Mouse (Mus musculus): Measurements from ENCODE around the gene BC049715. TPM values are rescaled to one million over a fixed set of nuclear protein-coding genes. Genes with fewer than 3 reads are reported as not detected.
"Not testable (repeated sequence)": the region's sequence is repeated elsewhere in the genome, so short reads cannot be mapped to it uniquely, and the experiment has no call there.

Gene BC049715
- polyA plus RNA-seq, 1 experiment = 1.0 TPM

GRCm38 (mm10) chr6:136883431-136883915 is 56.0 kb downstream of the BC049715 start:
- Histone ChIP-seq H3K4me1 (ENCODE audit: control insufficient read depth, insufficient read depth, low read length) (no peaks in the 10 kb centered on the region), H3K4me3 (ENCODE audit: insufficient read depth, low read length) (no peak overlapping the region), H3K27ac (ENCODE audit: insufficient read depth, low read length) (no peak overlapping the region)
- no peak for TF ChIP-seq CTCF (IDR thresholded peaks at IDR 0.05; ENCODE audit: extremely low read depth, insufficient read depth, low read length)
- TF ChIP-seq POLR2A (IDR thresholded peaks at IDR 0.05; ENCODE audit: extremely low read depth, insufficient read depth, low read length) = no peak

GRCm38 (mm10) chr6:136883961-136884360 is 56.5 kb downstream of the BC049715 start:
- Histone ChIP-seq H3K4me1 (ENCODE audit: control insufficient read depth, insufficient read depth, low read length) (no peaks in the 10 kb centered on the region; the same call in 1 of the 2 replicates), H3K27ac (ENCODE audit: insufficient read depth, low read length) (no peak overlapping the region), H3K4me3 (ENCODE audit: insufficient read depth, low read length) (no peak overlapping the region)
- TF ChIP-seq CTCF (IDR thresholded peaks at IDR 0.05; ENCODE audit: extremely low read depth, insufficient read depth, low read length) (no peak), POLR2A (IDR thresholded peaks at IDR 0.05; ENCODE audit: extremely low read depth, insufficient read depth, low read length) (no peak)

GRCm38 (mm10) chr6:136884766-136885165 is 57.3 kb downstream of the BC049715 start:
- H3K4me3 ChIP-seq (ENCODE audit: insufficient read depth, low read length); H3K4me1 ChIP-seq (ENCODE audit: control insufficient read depth, insufficient read depth, low read length); H3K27ac ChIP-seq (ENCODE audit: insufficient read depth, low read length): not testable (repeated sequence)

- H3K27ac ChIP-seq (ENCODE audit: insufficient read depth, low read length) = no peak overlapping the region; the same call in 1 of the 2 replicates
- H3K4me1 ChIP-seq (ENCODE audit: control insufficient read depth, insufficient read depth, low read length) = peaks cover 1% of the 10 kb centered on the region
- H3K4me3 ChIP-seq (ENCODE audit: insufficient read depth, low read length) = no peak overlapping the region
- TF ChIP-seq POLR2A (IDR thresholded peaks at IDR 0.05; ENCODE audit: extremely low read depth, insufficient read depth, low read length) = no peak
- no peak for TF ChIP-seq CTCF (IDR thresholded peaks at IDR 0.05; ENCODE audit: extremely low read depth, insufficient read depth, low read length)
Observed at GRCm38 (mm10) chr6:136887854-136888253, 60.4 kb downstream of the BC049715 start.

GRCm38 (mm10) chr6:136889067-136889466 is 61.6 kb downstream of the BC049715 start:
- Histone ChIP-seq H3K4me1 (ENCODE audit: control insufficient read depth, insufficient read depth, low read length) (peaks cover 1% of the 10 kb centered on the region), H3K27ac (ENCODE audit: insufficient read depth, low read length) (no peak overlapping the region), H3K4me3 (ENCODE audit: insufficient read depth, low read length) (no peak overlapping the region)
- TF ChIP-seq POLR2A (IDR thresholded peaks at IDR 0.05; ENCODE audit: extremely low read depth, insufficient read depth, low read length) (no peak), CTCF (IDR thresholded peaks at IDR 0.05; ENCODE audit: extremely low read depth, insufficient read depth, low read length) (no peak)

GRCm38 (mm10) chr6:136889554-136889953 is 62.1 kb downstream of the BC049715 start:
- TF ChIP-seq POLR2A (IDR thresholded peaks at IDR 0.05; ENCODE audit: extremely low read depth, insufficient read depth, low read length) (no peak), CTCF (IDR thresholded peaks at IDR 0.05; ENCODE audit: extremely low read depth, insufficient read depth, low read length) (no peak)

More at GRCm38 (mm10) chr6:136889554-136889953, 62.1 kb downstream of the BC049715 start:
- Histone ChIP-seq H3K27ac (ENCODE audit: insufficient read depth, low read length) (no peak overlapping the region), H3K4me1 (ENCODE audit: control insufficient read depth, insufficient read depth, low read length) (peaks cover 1% of the 10 kb centered on the region), H3K4me3 (ENCODE audit: insufficient read depth, low read length) (no peak overlapping the region)

Other genes starting within 250 kb of the BC049715 start
- gene Plbd1, start 165.7 kb upstream of the BC049715 start, polyA plus RNA-seq (2012; rRNA removed) = 0.17 and 0.19 TPM in 2 replicates
- gene Gucy2c, start 45.9 kb upstream of the BC049715 start, polyA plus RNA-seq (2012; rRNA removed) = 0.11 and 0.15 TPM in 2 replicates
- 0.51 and 1.1 TPM in 2 replicates for gene Hist4h4, start 23.2 kb upstream of the BC049715 start, polyA plus RNA-seq (2012; rRNA removed)
- gene H2afj, start 19.4 kb upstream of the BC049715 start, polyA plus RNA-seq (2012; rRNA removed) = 135 and 139 TPM in 2 replicates
- 59.7 and 64.0 TPM in 2 replicates for gene Wbp11, start 607 bp downstream of the BC049715 start, polyA plus RNA-seq (2012; rRNA removed)
- gene Smco3, start 7.8 kb downstream of the BC049715 start, polyA plus RNA-seq (2012; rRNA removed) = 6.5 and 8.7 TPM in 2 replicates
- 0.06 TPM in 1 of 2 replicates, not detected in the other for gene Art4, start 30.1 kb downstream of the BC049715 start, polyA plus RNA-seq (2012; rRNA removed)
- gene Mgp, start 48.2 kb downstream of the BC049715 start, polyA plus RNA-seq (2012; rRNA removed) = 152 and 207 TPM in 2 replicates
- 0.21 and 0.25 TPM in 2 replicates for gene Erp27, start 94.6 kb downstream of the BC049715 start, polyA plus RNA-seq (2012; rRNA removed)
- gene Pde6h, start 96.2 kb downstream of the BC049715 start, polyA plus RNA-seq (2012; rRNA removed) = 0.46 and 0.93 TPM in 2 replicates
- 23.5 and 25.7 TPM in 2 replicates for gene Arhgdib, start 114.3 kb downstream of the BC049715 start, polyA plus RNA-seq (2012; rRNA removed)

All from cortical plate, adult 2 months (tissue).